Mouse (Mus musculus): ENCODE measurements around the gene Ift80. TPM values are rescaled to one million over a fixed set of nuclear protein-coding genes. Genes with fewer than 3 reads are reported as not detected.

Ift80 gene
- total and polyA plus RNA-seq, 2 experiments from 2014 or later = 3.7 to 9.0 TPM

GRCm38 (mm10) chr3:69045400-69045703, 41.0 kb upstream of the Ift80 start:
- Histone ChIP-seq H3K4me1 (ENCODE audit: insufficient read depth, low read length) (0 out of 2 replicates have a peak, but pooled peaks cover 4% of the 10 kb centered on the region), H3K27me3 (ENCODE audit: insufficient read depth, low read length) (no peaks in the 10 kb centered on the region), H3K9ac (replicated peaks; ENCODE audit: low read length, poor library complexity, severe bottlenecking) (peak overlapping the region; percentile 72), H3K36me3 (ENCODE audit: insufficient read depth, low read length) (no peaks in the 10 kb centered on the region), H3K27ac (ENCODE audit: low read depth, low read length) (peak overlapping the region; percentile 70), H3K9me3 (ENCODE audit: low read length) (no peaks in the 10 kb centered on the region), H3K4me2 (ENCODE audit: low read depth, low read length, poor library complexity, severe bottlenecking) (peak overlapping the region; percentile 85), H3K4me3 (ENCODE audit: low read depth, low read length) (peak overlapping the region; percentile 83)
- ATAC-seq (ENCODE audit: low FRiP score) (no peak), DNase-seq (ENCODE audit: low spot score) (peak; percentile 33)
- TF ChIP-seq CTCF (IDR thresholded peaks at IDR 0.05) = no peak
- 5% methylated on average over 9 of the region's 9 CpGs for WGBS

GRCm38 (mm10) chr3:69044645-69045399, 40.5 kb upstream of the Ift80 start, which contains the start of gene Trim59:
Trim59 (minus strand) TSS chr3:69044755.
- Histone ChIP-seq H3K27ac (ENCODE audit: low read depth, low read length) (peak within 1 kb of the TSS; percentile 70), H3K4me2 (ENCODE audit: low read depth, low read length, poor library complexity, severe bottlenecking) (peak within 1 kb of the TSS; percentile 85), H3K36me3 (ENCODE audit: insufficient read depth, low read length) (no peaks in the 10 kb centered on the region), H3K9me3 (ENCODE audit: low read length) (no peaks in the 10 kb centered on the region), H3K4me3 (ENCODE audit: low read depth, low read length) (peak within 1 kb of the TSS; percentile 83), H3K27me3 (ENCODE audit: insufficient read depth, low read length) (no peaks in the 10 kb centered on the region), H3K9ac (replicated peaks; ENCODE audit: low read length, poor library complexity, severe bottlenecking) (peak within 1 kb of the TSS; percentile 72), H3K4me1 (ENCODE audit: insufficient read depth, low read length) (0 out of 2 replicates have a peak, but pooled peaks cover 4% of the 10 kb centered on the region)
- under 1% methylated on average over 76 of the region's 80 CpGs for WGBS
- DNase-seq (ENCODE audit: low spot score) (peak; percentile 96), ATAC-seq (ENCODE audit: low FRiP score) (peak; percentile 95)
- peak; percentile 34 for TF ChIP-seq CTCF (IDR thresholded peaks at IDR 0.05)

GRCm38 (mm10) chr3:69044167-69044591, 39.8 kb upstream of the Ift80 start:
- peak overlapping the region; percentile 72 for H3K9ac ChIP-seq (replicated peaks; ENCODE audit: low read length, poor library complexity, severe bottlenecking)
- peak overlapping the region; percentile 83 for H3K4me3 ChIP-seq (ENCODE audit: low read depth, low read length)
- no peak for TF ChIP-seq CTCF (IDR thresholded peaks at IDR 0.05)
- H3K36me3 ChIP-seq (ENCODE audit: insufficient read depth, low read length) = no peaks in the 10 kb centered on the region
- H3K27me3 ChIP-seq (ENCODE audit: insufficient read depth, low read length) = no peaks in the 10 kb centered on the region
- under 1% methylated on average over 32 of the region's 42 CpGs for WGBS
- H3K4me2 ChIP-seq (ENCODE audit: low read depth, low read length, poor library complexity, severe bottlenecking) = peak overlapping the region; percentile 85
- 0 out of 2 replicates have a peak, but pooled peaks cover 4% of the 10 kb centered on the region for H3K4me1 ChIP-seq (ENCODE audit: insufficient read depth, low read length)
- H3K9me3 ChIP-seq (ENCODE audit: low read length) = no peaks in the 10 kb centered on the region
- peak overlapping the region; percentile 70 for H3K27ac ChIP-seq (ENCODE audit: low read depth, low read length)
- DNase-seq (ENCODE audit: low spot score) = no peak
- peak; percentile 66 for ATAC-seq (ENCODE audit: low FRiP score)

- H3K9ac ChIP-seq (replicated peaks; ENCODE audit: low read length, poor library complexity, severe bottlenecking) = no peak overlapping the region
- no peaks in the 10 kb centered on the region for H3K27me3 ChIP-seq (ENCODE audit: insufficient read depth, low read length)
- no peak overlapping the region for H3K27ac ChIP-seq (ENCODE audit: low read depth, low read length)
- H3K36me3 ChIP-seq (ENCODE audit: insufficient read depth, low read length) = no peaks in the 10 kb centered on the region
- H3K4me1 ChIP-seq (ENCODE audit: insufficient read depth, low read length) = 0 out of 2 replicates have a peak, but pooled peaks cover 4% of the 10 kb centered on the region
- no peak for TF ChIP-seq CTCF (IDR thresholded peaks at IDR 0.05)
- H3K4me3 ChIP-seq (ENCODE audit: low read depth, low read length) = no peak overlapping the region
- no peaks in the 10 kb centered on the region for H3K9me3 ChIP-seq (ENCODE audit: low read length)
- 54% methylated on average over 5 of the region's 5 CpGs for WGBS
- no peak overlapping the region for H3K4me2 ChIP-seq (ENCODE audit: low read depth, low read length, poor library complexity, severe bottlenecking)
- ATAC-seq (ENCODE audit: low FRiP score) = no peak
- DNase-seq (ENCODE audit: low spot score) = no peak
Observed at GRCm38 (mm10) chr3:69041298-69041697, 36.9 kb upstream of the Ift80 start.

GRCm38 (mm10) chr3:69040105-69040504, 35.7 kb upstream of the Ift80 start:
- Histone ChIP-seq H3K9ac (replicated peaks; ENCODE audit: low read length, poor library complexity, severe bottlenecking) (no peak overlapping the region), H3K4me3 (ENCODE audit: low read depth, low read length) (no peak overlapping the region), H3K9me3 (ENCODE audit: low read length) (no peaks in the 10 kb centered on the region), H3K4me1 (ENCODE audit: insufficient read depth, low read length) (no peaks in the 10 kb centered on the region), H3K27ac (ENCODE audit: low read depth, low read length) (no peak overlapping the region), H3K4me2 (ENCODE audit: low read depth, low read length, poor library complexity, severe bottlenecking) (no peak overlapping the region), H3K27me3 (ENCODE audit: insufficient read depth, low read length) (no peaks in the 10 kb centered on the region), H3K36me3 (ENCODE audit: insufficient read depth, low read length) (no peaks in the 10 kb centered on the region)
- no peak for TF ChIP-seq CTCF (IDR thresholded peaks at IDR 0.05)
- 85% methylated on average over 2 of the region's 2 CpGs for WGBS
- ATAC-seq (ENCODE audit: low FRiP score) (no peak), DNase-seq (ENCODE audit: low spot score) (no peak)

- no peak overlapping the region for H3K4me3 ChIP-seq (ENCODE audit: low read depth, low read length)
- 100% methylated on average over 1 of the region's 1 CpGs for WGBS
- no peak for ATAC-seq (ENCODE audit: low FRiP score)
Observed at GRCm38 (mm10) chr3:69026133-69026783, 21.9 kb upstream of the Ift80 start.

More at GRCm38 (mm10) chr3:69026133-69026783, 21.9 kb upstream of the Ift80 start:
- TF ChIP-seq CTCF (IDR thresholded peaks at IDR 0.05) = no peak
- Histone ChIP-seq H3K9me3 (ENCODE audit: low read length) (no peaks in the 10 kb centered on the region), H3K27me3 (ENCODE audit: insufficient read depth, low read length) (no peaks in the 10 kb centered on the region), H3K4me2 (ENCODE audit: low read depth, low read length, poor library complexity, severe bottlenecking) (no peak overlapping the region), H3K36me3 (ENCODE audit: insufficient read depth, low read length) (peaks cover 2% of the 10 kb centered on the region; the same call in 1 of the 2 replicates), H3K9ac (replicated peaks; ENCODE audit: low read length, poor library complexity, severe bottlenecking) (no peak overlapping the region), H3K4me1 (ENCODE audit: insufficient read depth, low read length) (no peaks in the 10 kb centered on the region), H3K27ac (ENCODE audit: low read depth, low read length) (no peak overlapping the region)
- DNase-seq (ENCODE audit: low spot score) = no peak
